Mouse (Mus musculus): Measurements from ENCODE around the gene Map3k5. TPM values are rescaled to one million over a fixed set of nuclear protein-coding genes. Genes with fewer than 3 reads are reported as not detected.

The Map3k5 gene
- polyA plus RNA-seq, 1 experiment = not detected

GRCm38 (mm10) chr10:19991237-19991865 is 57.1 kb downstream of the Map3k5 start:
- Histone ChIP-seq H3K4me1 (ENCODE audit: control insufficient read depth, insufficient read depth, low read length) (peaks cover 4% of the 10 kb centered on the region; the same call in 1 of the 2 replicates), H3K27ac (ENCODE audit: insufficient read depth, low read depth, low read length) (no peak overlapping the region), H3K4me3 (ENCODE audit: insufficient read depth, low read depth, low read length) (no peak overlapping the region)
- WGBS = 43% methylated on average over 3 of the region's 3 CpGs
- TF ChIP-seq CTCF (IDR thresholded peaks at IDR 0.05; ENCODE audit: insufficient read depth, low read depth, low read length) (no peak), POLR2A (IDR thresholded peaks at IDR 0.05; ENCODE audit: insufficient read depth, low read depth, low read length) (no peak)

GRCm38 (mm10) chr10:19991866-19992252 is 57.6 kb downstream of the Map3k5 start:
- WGBS = 60% methylated on average over 3 of the region's 3 CpGs
- no peak for TF ChIP-seq POLR2A (IDR thresholded peaks at IDR 0.05; ENCODE audit: insufficient read depth, low read depth, low read length)
- TF ChIP-seq CTCF (IDR thresholded peaks at IDR 0.05; ENCODE audit: insufficient read depth, low read depth, low read length) = no peak
- peaks cover 4% of the 10 kb centered on the region; the same call in 1 of the 2 replicates for H3K4me1 ChIP-seq (ENCODE audit: control insufficient read depth, insufficient read depth, low read length)

GRCm38 (mm10) chr10:19994469-19995450 is 60.5 kb downstream of the Map3k5 start:
- WGBS = 80% methylated on average over 14 of the region's 14 CpGs
- TF ChIP-seq CTCF (IDR thresholded peaks at IDR 0.05; ENCODE audit: insufficient read depth, low read depth, low read length) = no peak
- no peak for TF ChIP-seq POLR2A (IDR thresholded peaks at IDR 0.05; ENCODE audit: insufficient read depth, low read depth, low read length)
- Histone ChIP-seq H3K27ac (ENCODE audit: insufficient read depth, low read depth, low read length) (no peak overlapping the region), H3K4me1 (ENCODE audit: control insufficient read depth, insufficient read depth, low read length) (no peaks in the 10 kb centered on the region), H3K4me3 (ENCODE audit: insufficient read depth, low read depth, low read length) (no peak overlapping the region)

More at GRCm38 (mm10) chr10:19991866-19992252, 57.6 kb downstream of the Map3k5 start:
- no peak overlapping the region for H3K4me3 ChIP-seq (ENCODE audit: insufficient read depth, low read depth, low read length)
- H3K27ac ChIP-seq (ENCODE audit: insufficient read depth, low read depth, low read length) = no peak overlapping the region

DNA sequence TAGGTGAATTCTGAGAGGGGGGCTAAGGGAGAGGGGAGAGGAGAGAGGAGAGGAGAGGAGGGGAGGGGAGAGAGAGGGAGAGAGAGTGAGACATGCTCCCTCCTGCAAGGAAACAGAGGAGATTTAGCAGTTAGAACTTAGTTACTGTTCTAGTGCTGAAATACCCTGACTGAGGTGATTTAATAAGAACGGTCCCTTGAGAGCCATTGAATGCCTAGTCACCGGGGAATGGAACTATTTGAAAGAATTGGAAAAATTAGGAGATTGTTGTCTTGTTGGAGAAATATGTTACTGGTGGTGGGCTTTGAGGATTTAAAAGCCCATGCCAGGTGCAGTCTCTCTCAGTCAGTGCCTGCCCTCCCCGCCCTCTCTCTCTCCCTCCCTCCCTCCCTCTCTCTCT is 61.9 kb downstream of the Map3k5 start:
- Histone ChIP-seq H3K4me1 (ENCODE audit: control insufficient read depth, insufficient read depth, low read length) (no peaks in the 10 kb centered on the region), H3K4me3 (ENCODE audit: insufficient read depth, low read depth, low read length) (no peak overlapping the region), H3K27ac (ENCODE audit: insufficient read depth, low read depth, low read length) (no peak overlapping the region)
- WGBS = 83% methylated on average over 3 of the region's 3 CpGs
- TF ChIP-seq CTCF (IDR thresholded peaks at IDR 0.05; ENCODE audit: insufficient read depth, low read depth, low read length) = no peak
- no peak for TF ChIP-seq POLR2A (IDR thresholded peaks at IDR 0.05; ENCODE audit: insufficient read depth, low read depth, low read length)

GRCm38 (mm10) chr10:19999703-20000407 is 65.6 kb downstream of the Map3k5 start:
- WGBS = 78% methylated on average over 4 of the region's 4 CpGs
- no peak for TF ChIP-seq POLR2A (IDR thresholded peaks at IDR 0.05; ENCODE audit: insufficient read depth, low read depth, low read length)
- no peak for TF ChIP-seq CTCF (IDR thresholded peaks at IDR 0.05; ENCODE audit: insufficient read depth, low read depth, low read length)
- no peaks in the 10 kb centered on the region for H3K4me1 ChIP-seq (ENCODE audit: control insufficient read depth, insufficient read depth, low read length)
- H3K27ac ChIP-seq (ENCODE audit: insufficient read depth, low read depth, low read length) = no peak overlapping the region
- H3K4me3 ChIP-seq (ENCODE audit: insufficient read depth, low read depth, low read length) = no peak overlapping the region

- no peak overlapping the region for H3K4me3 ChIP-seq (ENCODE audit: insufficient read depth, low read depth, low read length)
- no peak for TF ChIP-seq CTCF (IDR thresholded peaks at IDR 0.05; ENCODE audit: insufficient read depth, low read depth, low read length)
- no peak for TF ChIP-seq POLR2A (IDR thresholded peaks at IDR 0.05; ENCODE audit: insufficient read depth, low read depth, low read length)
- H3K4me1 ChIP-seq (ENCODE audit: control insufficient read depth, insufficient read depth, low read length) = no peaks in the 10 kb centered on the region
- 90% methylated on average over 8 of the region's 8 CpGs for WGBS
- H3K27ac ChIP-seq (ENCODE audit: insufficient read depth, low read depth, low read length) = no peak overlapping the region
Observed at GRCm38 (mm10) chr10:20000408-20000770, 66.1 kb downstream of the Map3k5 start.

DNA sequence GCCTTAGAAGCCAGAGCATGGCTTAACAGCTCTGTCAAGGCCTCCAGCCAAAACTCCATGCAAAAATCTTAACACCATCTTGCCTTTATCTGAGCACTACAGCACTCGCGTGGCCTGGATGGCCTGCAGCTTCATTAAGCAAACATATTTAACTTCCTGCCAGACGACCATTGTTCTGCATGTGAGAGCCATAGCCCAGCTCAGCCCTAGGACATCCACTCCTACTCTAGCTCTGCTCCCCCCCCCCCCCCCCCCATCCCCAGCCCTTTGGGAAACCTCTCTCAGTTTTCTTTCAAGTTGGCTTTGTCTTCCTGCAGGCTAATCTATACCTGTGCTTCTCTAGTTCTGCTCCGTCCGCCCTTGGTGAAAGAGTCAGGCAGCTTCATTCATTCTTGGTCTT is 67.7 kb downstream of the Map3k5 start:
- Histone ChIP-seq H3K4me3 (ENCODE audit: insufficient read depth, low read depth, low read length) (no peak overlapping the region), H3K27ac (ENCODE audit: insufficient read depth, low read depth, low read length) (no peak overlapping the region), H3K4me1 (ENCODE audit: control insufficient read depth, insufficient read depth, low read length) (peaks cover 5% of the 10 kb centered on the region)
- TF ChIP-seq CTCF (IDR thresholded peaks at IDR 0.05; ENCODE audit: insufficient read depth, low read depth, low read length) (no peak), POLR2A (IDR thresholded peaks at IDR 0.05; ENCODE audit: insufficient read depth, low read depth, low read length) (no peak)
- WGBS = 83% methylated on average over 5 of the region's 5 CpGs

DNA sequence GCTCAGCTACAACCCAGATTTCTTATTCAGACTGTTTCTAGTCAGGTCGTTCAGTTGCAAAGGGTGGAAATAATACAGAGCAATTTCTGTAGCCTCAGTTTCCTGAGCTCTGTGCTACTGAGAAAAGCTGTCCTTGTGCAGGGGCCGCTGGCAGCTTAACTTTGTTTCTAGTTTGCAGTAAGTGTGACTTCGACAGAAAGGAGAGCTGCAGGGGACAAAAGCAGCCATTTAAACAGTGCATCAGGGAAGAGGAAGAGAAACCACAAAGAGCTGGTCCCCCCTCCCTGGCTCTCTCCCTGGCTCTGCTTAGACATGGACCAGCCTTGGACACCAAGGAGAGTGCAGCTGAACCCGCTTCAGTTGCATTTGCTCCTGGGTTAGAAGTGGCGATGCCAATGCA is 68.7 kb downstream of the Map3k5 start:
- no peak overlapping the region for H3K27ac ChIP-seq (ENCODE audit: insufficient read depth, low read depth, low read length)
- H3K4me1 ChIP-seq (ENCODE audit: control insufficient read depth, insufficient read depth, low read length) = peaks cover 5% of the 10 kb centered on the region
- H3K4me3 ChIP-seq (ENCODE audit: insufficient read depth, low read depth, low read length) = no peak overlapping the region
- WGBS = 59% methylated on average over 5 of the region's 5 CpGs
- no peak for TF ChIP-seq CTCF (IDR thresholded peaks at IDR 0.05; ENCODE audit: insufficient read depth, low read depth, low read length)
- no peak for TF ChIP-seq POLR2A (IDR thresholded peaks at IDR 0.05; ENCODE audit: insufficient read depth, low read depth, low read length)

All from olfactory bulb, adult 2 months (tissue).